Mouse (Mus musculus) MEL (cell line): Measurements from ENCODE around the gene Caskin1. TPM values are rescaled to one million over a fixed set of nuclear protein-coding genes. Genes with fewer than 3 reads are reported as not detected.

Source experiments
- DNase-seq: peaks from one replicate; pipeline ENCODE4 v3.0.0; 2011; ENCODE audit warnings: low read depth, low spot score
- H3K27ac ChIP-seq: 2 replicates; pipeline ENCODE4 v1.5.1; 2012; ENCODE audit warnings: low read depth, mild to moderate bottlenecking, control low read depth, low read length, moderate library complexity; ENCODE audit not compliant: control insufficient read depth
- H3K27me3 ChIP-seq, 2 experiments: fragments of 150-350 bp in 1 of 2; sonication (generic) in 1 of 2; 2 replicates each; pipeline ENCODE4 v1.6.1; 2012; ENCODE audit warnings: low read length in 2 of 2, mild to moderate bottlenecking in 2 of 2, improper control_type of control experiment in 1 of 2, moderate library complexity in 1 of 2; ENCODE audit not compliant: insufficient read depth in 2 of 2, control insufficient read depth in 1 of 2
- H3K36me3 ChIP-seq, 2 experiments: 2 replicates each; pipeline ENCODE4 v1.6.1; 2012 to 2014; ENCODE audit warnings: low read length in 2 of 2, improper control_type of control experiment in 1 of 2, inconsistent platforms in 1 of 2, mild to moderate bottlenecking in 1 of 2; ENCODE audit not compliant: insufficient read depth in 2 of 2, control insufficient read depth in 1 of 2
- H3K4me1 ChIP-seq, 2 experiments: fragments of 150-350 bp in 1 of 2; sonication (generic) in 1 of 2; 2 replicates each; pipeline ENCODE4 v1.6.1; 2012; ENCODE audit warnings: low read length in 2 of 2, improper control_type of control experiment in 1 of 2, mild to moderate bottlenecking in 1 of 2; ENCODE audit not compliant: insufficient read depth in 2 of 2, control insufficient read depth in 1 of 2
- H3K4me3 ChIP-seq, 2 experiments: fragments of 150-350 bp in 1 of 2; sonication (generic) in 1 of 2; 2 replicates each; pipeline ENCODE4 v1.5.1; 2012; ENCODE audit warnings: low read depth in 2 of 2, low read length in 2 of 2, mild to moderate bottlenecking in 2 of 2, moderate library complexity in 2 of 2, control low read depth in 1 of 2, improper control_type of control experiment in 1 of 2; ENCODE audit not compliant: control insufficient read depth in 1 of 2, insufficient read depth in 1 of 2
- H3K79me2 ChIP-seq: 2 replicates; pipeline ENCODE4 v1.6.1; 2012; ENCODE audit warnings: mild to moderate bottlenecking, low read length, moderate library complexity; ENCODE audit not compliant: control insufficient read depth, poor library complexity, insufficient read depth
- H3K9ac ChIP-seq: 2 replicates; pipeline ENCODE4 v1.6.1; 2012; ENCODE audit warnings: low read depth, mild to moderate bottlenecking, control low read depth, low read length, moderate library complexity; ENCODE audit not compliant: control insufficient read depth, poor library complexity, severe bottlenecking
- H3K9me3 ChIP-seq: fragments of 150-350 bp; sonication (generic); replicated peaks from 2 replicates; pipeline ENCODE4 v1.6.1; 2012; ENCODE audit warnings: mild to moderate bottlenecking, low read length, improper control_type of control experiment, moderate library complexity; ENCODE audit not compliant: insufficient read depth
- CHD1 ChIP-seq: IDR thresholded peaks from 2 replicates; pipeline ENCODE4 v1.6.1; 2012; ENCODE audit warnings: low read depth, mild to moderate bottlenecking, inconsistent platforms, low read length, improper control_type of control experiment
- CTCF ChIP-seq, 3 experiments: IDR thresholded peaks in 2 of 3; conservative IDR thresholded peaks in 1 of 3; 2 replicates each; pipeline ENCODE4 v1.5.1; 2011 to 2012; ENCODE audit warnings: low read length in 3 of 3, low read depth in 2 of 3, mild to moderate bottlenecking in 2 of 3, improper control_type of control experiment in 1 of 3, inconsistent platforms in 1 of 3, mixed read lengths in 1 of 3, moderate library complexity in 1 of 3; ENCODE audit not compliant: control insufficient read depth in 1 of 3, insufficient read depth in 1 of 3, poor library complexity in 1 of 3, severe bottlenecking in 1 of 3
- ELF1 ChIP-seq: IDR thresholded peaks from 2 replicates; pipeline ENCODE4 v1.6.1; 2014; ENCODE audit warnings: low read depth, mild to moderate bottlenecking, inconsistent platforms, low read length, improper control_type of control experiment, moderate library complexity
- EP300 ChIP-seq, 2 experiments: IDR thresholded peaks; 2 replicates each; pipeline ENCODE4 v1.6.1; 2011; ENCODE audit warnings: improper control_type of control experiment in 2 of 2, low read length in 2 of 2, low read depth in 1 of 2, mild to moderate bottlenecking in 1 of 2
- JUND ChIP-seq: IDR thresholded peaks from 2 replicates; pipeline ENCODE4 v1.6.1; 2011; ENCODE audit warnings: low read depth, mild to moderate bottlenecking, improper control_type of control experiment, low read length
- KAT2A ChIP-seq: conservative IDR thresholded peaks from 2 replicates; pipeline ENCODE4 v1.6.1; 2012; ENCODE audit warnings: low read depth, low read length, improper control_type of control experiment, inconsistent platforms
- MAFK ChIP-seq: IDR thresholded peaks from 2 replicates; pipeline ENCODE4 v1.6.1; 2011; ENCODE audit warnings: low read depth, mild to moderate bottlenecking, low read length, improper control_type of control experiment, borderline replicate concordance
- MAX ChIP-seq: IDR thresholded peaks from 2 replicates; pipeline ENCODE4 v1.6.1; 2011; ENCODE audit warnings: low read length, improper control_type of control experiment
- MAZ ChIP-seq: IDR thresholded peaks from 2 replicates; pipeline ENCODE4 v1.6.1; 2012; ENCODE audit warnings: low read depth, mild to moderate bottlenecking, inconsistent platforms, low read length, improper control_type of control experiment
- RAD21 ChIP-seq: IDR thresholded peaks from 2 replicates; pipeline ENCODE4 v1.6.1; 2011; ENCODE audit warnings: mild to moderate bottlenecking, low read depth, low read length, improper control_type of control experiment
- SMC3 ChIP-seq: IDR thresholded peaks from 2 replicates; pipeline ENCODE4 v1.6.1; 2011; ENCODE audit warnings: low read depth, low read length, improper control_type of control experiment
- UBTF ChIP-seq: IDR thresholded peaks from 2 replicates; pipeline ENCODE4 v1.6.1; 2012; ENCODE audit warnings: low read depth, mild to moderate bottlenecking, inconsistent platforms, low read length, improper control_type of control experiment, moderate library complexity, borderline replicate concordance; ENCODE audit not compliant: insufficient read depth
- ZKSCAN1 ChIP-seq: IDR thresholded peaks from 2 replicates; pipeline ENCODE4 v1.6.1; 2012; ENCODE audit warnings: low read depth, mild to moderate bottlenecking, inconsistent platforms, low read length, improper control_type of control experiment, moderate library complexity
- ZNF384 ChIP-seq: IDR thresholded peaks from 2 replicates; pipeline ENCODE4 v1.6.1; 2012; ENCODE audit warnings: low read depth, mild to moderate bottlenecking, inconsistent platforms, low read length, improper control_type of control experiment
- polyA plus RNA-seq, 2 experiments: library from polyadenylated mRNA; stranded (reverse) in 1 of 2; unstranded in 1 of 2; fragments of >175 nt in 1 of 2; fragments of >200 nt in 1 of 2; gene quantifications; 2 replicates each; pipeline versions ENCODE4 v1.2.1 to v1.2.4; 2012; ENCODE audit warnings: low replicate concordance in 2 of 2, low read depth in 1 of 2; ENCODE audit not compliant: insufficient read length in 2 of 2, insufficient read depth in 1 of 2, missing spikeins in 1 of 2
- total RNA-seq: library from RNA; depleted of rRNA; stranded (reverse); fragments of 300-350 nt; gene quantifications from 2 replicates; pipeline ENCODE4 v1.2.3, GENCODE M21; 2012

The Caskin1 gene
- total and polyA plus RNA-seq, 3 experiments: 0.04 to 0.38 TPM; not detected in 1

DNA sequence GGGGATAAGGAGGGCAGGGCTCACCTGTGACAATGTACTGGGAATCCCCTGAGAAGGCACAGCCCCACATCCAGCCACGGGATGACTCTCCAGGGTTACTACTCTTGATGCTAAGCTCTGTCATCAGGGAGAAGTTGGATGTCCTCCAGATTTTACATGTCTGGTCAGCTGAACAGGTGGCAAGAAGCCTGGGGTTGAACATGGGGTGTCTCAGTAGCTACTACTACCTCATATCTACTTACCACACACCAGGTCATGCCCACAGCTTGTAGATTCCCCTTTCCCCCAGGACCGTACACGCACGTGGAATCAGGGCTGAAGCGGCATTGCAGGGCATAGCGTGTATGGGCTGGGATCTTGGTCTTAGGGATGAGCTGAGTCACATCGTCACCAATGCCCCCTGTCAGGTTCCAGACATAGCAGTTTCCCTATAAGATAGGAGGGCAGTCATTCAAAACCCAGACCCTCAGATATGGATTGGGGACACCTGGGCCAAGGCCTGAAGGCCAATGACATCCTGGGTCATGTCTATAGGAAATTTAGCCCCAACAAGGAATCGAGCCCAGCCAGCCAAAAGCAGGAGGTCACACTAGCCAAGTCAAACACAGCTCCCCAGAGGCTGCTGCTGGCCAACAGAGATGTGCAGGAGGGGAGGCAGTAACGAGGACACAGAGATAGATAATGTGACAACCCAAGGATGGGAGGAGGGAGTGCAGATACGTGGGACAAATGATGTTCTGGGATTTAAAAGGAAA lies 12.2 kb upstream of the Caskin1 start:
- Histone ChIP-seq H3K27ac (no peak overlapping the region), H3K9me3 (no peaks in the 10 kb centered on the region), H3K4me3 (no peak overlapping the region), H3K9ac (no peak overlapping the region), H3K27me3 (no peaks in the 10 kb centered on the region), H3K36me3 (peaks cover 0 to 16% of the 10 kb centered on the region in 2 experiments; a peak in 2 of 4 replicates), H3K79me2 (peaks cover 23% of the 10 kb centered on the region), H3K4me1 (peaks cover 0 to 25% of the 10 kb centered on the region in 2 experiments)
- TF ChIP-seq MAZ: no peak
- TF ChIP-seq ELF1: no peak
- no peak for TF ChIP-seq RAD21
- no peak for TF ChIP-seq CHD1
- TF ChIP-seq CTCF (IDR thresholded peaks at IDR 0.05 in 2 of 3, conservative IDR thresholded peaks at IDR 0.05 in 1 of 3; ENCODE audit: control insufficient read depth in 1 of 3, insufficient read depth in 1 of 3, low read depth in 2 of 3, low read length in 3 of 3, poor library complexity in 1 of 3, severe bottlenecking in 1 of 3): no peak
- no peak for TF ChIP-seq KAT2A
- TF ChIP-seq SMC3: no peak
- TF ChIP-seq JUND: no peak
- no peak for TF ChIP-seq UBTF
- no peak for TF ChIP-seq MAX
- no peak for TF ChIP-seq ZNF384
- no peak for TF ChIP-seq EP300 (IDR thresholded peaks at IDR 0.05; ENCODE audit: low read depth in 1 of 2, low read length in 2 of 2)
- no peak for TF ChIP-seq MAFK
- no peak for DNase-seq

DNA sequence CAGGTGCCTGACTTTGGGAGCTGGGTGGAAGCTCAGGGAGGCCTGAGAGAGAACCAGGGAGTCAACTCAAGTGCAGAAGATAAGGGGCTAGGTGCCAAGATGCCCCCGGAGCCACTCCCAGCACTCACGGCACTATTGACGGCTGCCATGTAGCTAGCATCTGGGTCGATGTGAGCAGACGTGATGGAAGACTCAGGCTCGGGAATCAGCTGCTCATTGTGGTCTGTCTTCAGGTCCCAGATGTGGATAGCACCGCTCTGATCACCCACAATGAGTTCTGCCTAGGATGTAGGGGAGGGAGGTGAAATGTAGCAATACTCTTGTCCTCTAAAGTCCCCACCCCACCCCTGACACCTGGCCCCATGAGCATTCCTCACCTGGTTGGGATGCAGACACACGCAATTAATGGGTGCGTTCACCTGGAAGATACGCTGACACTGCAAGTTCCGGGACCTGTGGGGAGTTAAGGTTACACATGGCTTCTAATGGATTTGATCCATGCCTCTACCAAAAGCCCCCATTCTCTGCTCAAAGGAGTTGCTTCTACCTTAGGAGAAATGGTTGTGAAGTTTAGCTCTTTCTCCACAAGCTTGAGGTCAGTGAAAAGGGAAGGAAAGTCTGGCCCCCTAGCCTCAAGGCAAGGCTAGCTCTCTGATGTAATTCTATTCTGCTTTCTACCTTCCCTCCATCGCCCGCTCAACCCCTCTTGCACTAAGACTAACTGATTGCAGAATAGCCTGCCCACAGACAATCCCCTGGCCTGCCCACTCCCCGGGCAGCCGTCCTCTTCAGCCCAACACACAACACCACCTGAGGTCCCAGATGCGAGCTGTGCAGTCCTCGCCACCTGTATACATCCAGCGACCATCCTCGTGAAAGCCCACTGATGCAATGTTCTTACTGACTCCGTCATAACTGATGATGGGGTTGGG lies 11.1 kb upstream of the Caskin1 start:
- TF ChIP-seq MAFK (peak; percentile 53; the same call in 1 of the 2 replicates), ZKSCAN1 (no peak)
- no peak for DNase-seq
- H3K9ac ChIP-seq: no peak overlapping the region; the same call in none of the 2 replicates
- peaks cover 11% of the 10 kb centered on the region for H3K79me2 ChIP-seq
- no peaks in the 10 kb centered on the region for H3K27me3 ChIP-seq
- no peaks in the 10 kb centered on the region for H3K9me3 ChIP-seq
- 0 out of 4 replicates have a peak overlapping the region, but pooled peaks of 1 of the 2 experiments have one; percentile 77 for H3K4me3 ChIP-seq
- H3K27ac ChIP-seq: no peak overlapping the region
- peaks cover 0 to 11% of the 10 kb centered on the region in 2 experiments; a peak in 2 of 4 replicates for H3K36me3 ChIP-seq
- peaks cover 0 to 18% of the 10 kb centered on the region in 2 experiments; a peak in 3 of 4 replicates for H3K4me1 ChIP-seq
